Mouse (Mus musculus): ENCODE results near the gene Colgalt1. TPM values are rescaled to one million over a fixed set of nuclear protein-coding genes. Genes with fewer than 3 reads are reported as not detected.

Gene Colgalt1
- total and polyA plus RNA-seq, 2 experiments from 2014 or later: 55.3 to 121 TPM

DNA sequence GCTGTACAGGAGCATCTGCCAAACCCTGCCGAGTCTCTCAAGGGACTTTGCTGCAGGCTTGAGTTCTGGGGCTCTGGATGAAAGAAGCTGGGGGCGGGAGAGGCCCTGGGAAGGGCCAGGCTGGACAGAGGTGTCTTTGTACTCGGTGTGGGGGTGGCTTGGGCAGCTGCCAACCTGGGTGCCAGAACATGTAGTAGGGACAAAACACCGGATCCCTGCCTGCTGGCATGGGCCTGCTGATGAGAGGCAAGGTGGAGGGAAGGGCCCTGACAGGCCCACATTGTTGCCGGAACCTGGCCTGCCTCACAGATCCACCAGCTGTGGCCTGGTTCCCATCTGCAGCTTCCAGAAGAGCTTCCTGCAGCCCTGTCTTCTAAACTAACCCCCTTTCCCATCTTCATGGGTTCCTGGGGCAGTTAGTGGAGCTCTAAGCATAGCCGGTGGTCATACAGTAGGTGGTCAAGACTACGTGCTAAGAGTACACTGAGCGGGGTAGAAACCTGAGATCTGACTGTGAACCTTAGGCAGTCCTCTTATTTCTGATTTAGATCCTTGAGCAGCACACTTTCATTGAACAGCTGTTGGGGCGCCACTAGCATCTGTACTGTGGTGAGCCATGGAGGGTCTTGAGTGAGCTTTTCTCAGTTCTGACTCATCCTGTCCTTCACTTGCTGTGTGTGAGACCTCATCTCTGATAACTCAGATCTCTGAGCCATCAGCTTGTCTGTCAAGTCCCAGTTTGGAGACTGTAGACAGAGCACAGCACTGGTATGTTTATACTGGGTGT lies 37.8 kb upstream of the Colgalt1 start:
- Histone ChIP-seq H3K36me3 (ENCODE audit: insufficient read depth, low read length) (no peaks in the 10 kb centered on the region), H3K4me3 (ENCODE audit: low read length) (no peak overlapping the region), H3K27me3 (ENCODE audit: insufficient read depth, low read length) (no peaks in the 10 kb centered on the region), H3K27ac (peak overlapping the region; percentile 91), H3K4me2 (ENCODE audit: low read depth, low read length) (peak overlapping the region; percentile 68), H3K9me3 (ENCODE audit: low read length) (no peaks in the 10 kb centered on the region), H3K4me1 (ENCODE audit: insufficient read depth, low read length) (peaks cover 10% of the 10 kb centered on the region), H3K9ac (replicated peaks; ENCODE audit: low read length) (0 out of 2 replicates have a peak overlapping the region, but pooled peaks have one; percentile 6)
- TF ChIP-seq CTCF (IDR thresholded peaks at IDR 0.05; ENCODE audit: low read depth): no peak
- DNase-seq (ENCODE audit: low spot score): peak; percentile 88
- WGBS: 46% methylated on average over 9 of the region's 9 CpGs
- peak; percentile 43 for ATAC-seq

DNA sequence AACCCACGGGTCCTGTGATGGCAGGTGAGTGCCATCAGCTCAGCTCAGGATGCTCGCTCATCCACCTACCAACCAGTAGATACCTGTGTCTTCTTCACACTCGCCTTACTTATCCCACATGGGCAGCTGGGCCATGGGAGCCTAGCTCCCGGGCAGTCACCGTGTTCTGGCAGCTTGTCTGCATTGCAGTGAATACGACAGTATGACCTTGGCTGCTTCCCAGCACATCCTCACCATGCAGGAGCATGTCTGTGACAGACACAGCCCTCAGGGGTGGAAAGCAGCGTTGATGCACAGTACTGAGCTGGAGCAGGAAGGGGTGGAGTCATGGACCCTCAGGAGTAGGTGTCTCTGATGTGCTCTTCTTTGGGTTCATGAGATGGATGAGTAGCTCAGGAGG lies 36.4 kb upstream of the Colgalt1 start:
- Histone ChIP-seq H3K4me3 (ENCODE audit: low read length) (no peak overlapping the region), H3K4me2 (ENCODE audit: low read depth, low read length) (no peak overlapping the region), H3K36me3 (ENCODE audit: insufficient read depth, low read length) (no peaks in the 10 kb centered on the region), H3K9ac (replicated peaks; ENCODE audit: low read length) (no peak overlapping the region), H3K27ac (no peak overlapping the region), H3K27me3 (ENCODE audit: insufficient read depth, low read length) (no peaks in the 10 kb centered on the region), H3K9me3 (ENCODE audit: low read length) (no peaks in the 10 kb centered on the region), H3K4me1 (ENCODE audit: insufficient read depth, low read length) (peaks cover 6% of the 10 kb centered on the region)
- 51% methylated on average over 7 of the region's 7 CpGs for WGBS
- DNase-seq (ENCODE audit: low spot score) (no peak), ATAC-seq (no peak)
- no peak for TF ChIP-seq CTCF (IDR thresholded peaks at IDR 0.05; ENCODE audit: low read depth)

- no peak overlapping the region for H3K9ac ChIP-seq (replicated peaks; ENCODE audit: low read length)
- no peak overlapping the region for H3K4me3 ChIP-seq (ENCODE audit: low read length)
- peaks cover 6% of the 10 kb centered on the region for H3K4me1 ChIP-seq (ENCODE audit: insufficient read depth, low read length)
- no peaks in the 10 kb centered on the region for H3K9me3 ChIP-seq (ENCODE audit: low read length)
- H3K27me3 ChIP-seq (ENCODE audit: insufficient read depth, low read length): no peaks in the 10 kb centered on the region
- no peaks in the 10 kb centered on the region for H3K36me3 ChIP-seq (ENCODE audit: insufficient read depth, low read length)
- DNase-seq (ENCODE audit: low spot score): no peak
- H3K4me2 ChIP-seq (ENCODE audit: low read depth, low read length): no peak overlapping the region
- ATAC-seq: no peak
- no peak overlapping the region for H3K27ac ChIP-seq
- 64% methylated on average over 1 of the region's 1 CpGs for WGBS
- no peak for TF ChIP-seq CTCF (IDR thresholded peaks at IDR 0.05; ENCODE audit: low read depth)
Measured at GRCm38 (mm10) chr8:71575020-71575419, 35.8 kb upstream of the Colgalt1 start.

GRCm38 (mm10) chr8:71577856-71578387 lies 32.9 kb upstream of the Colgalt1 start:
- no peak overlapping the region for H3K27ac ChIP-seq
- no peak overlapping the region for H3K9ac ChIP-seq (replicated peaks; ENCODE audit: low read length)
- WGBS: 54% methylated on average over 4 of the region's 4 CpGs
- no peaks in the 10 kb centered on the region; the same call in 1 of the 2 replicates for H3K4me1 ChIP-seq (ENCODE audit: insufficient read depth, low read length)
- no peaks in the 10 kb centered on the region for H3K27me3 ChIP-seq (ENCODE audit: insufficient read depth, low read length)
- no peak for ATAC-seq
- TF ChIP-seq CTCF (IDR thresholded peaks at IDR 0.05; ENCODE audit: low read depth): no peak
- no peak for DNase-seq (ENCODE audit: low spot score)
- peaks cover 8% of the 10 kb centered on the region; the same call in 1 of the 2 replicates for H3K36me3 ChIP-seq (ENCODE audit: insufficient read depth, low read length)
- no peaks in the 10 kb centered on the region for H3K9me3 ChIP-seq (ENCODE audit: low read length)
- H3K4me3 ChIP-seq (ENCODE audit: low read length): no peak overlapping the region
- H3K4me2 ChIP-seq (ENCODE audit: low read depth, low read length): no peak overlapping the region

- TF ChIP-seq CTCF (IDR thresholded peaks at IDR 0.05; ENCODE audit: low read depth): no peak
- no peaks in the 10 kb centered on the region for H3K27me3 ChIP-seq (ENCODE audit: insufficient read depth, low read length)
- H3K27ac ChIP-seq: no peak overlapping the region
- no peaks in the 10 kb centered on the region for H3K9me3 ChIP-seq (ENCODE audit: low read length)
- no peak overlapping the region for H3K4me3 ChIP-seq (ENCODE audit: low read length)
- H3K4me1 ChIP-seq (ENCODE audit: insufficient read depth, low read length): no peaks in the 10 kb centered on the region; the same call in 1 of the 2 replicates
- peaks cover 11% of the 10 kb centered on the region; the same call in 1 of the 2 replicates for H3K36me3 ChIP-seq (ENCODE audit: insufficient read depth, low read length)
- no peak for ATAC-seq
- H3K4me2 ChIP-seq (ENCODE audit: low read depth, low read length): no peak overlapping the region
- no peak for DNase-seq (ENCODE audit: low spot score)
- 67% methylated on average over 1 of the region's 1 CpGs for WGBS
- H3K9ac ChIP-seq (replicated peaks; ENCODE audit: low read length): no peak overlapping the region
Measured at GRCm38 (mm10) chr8:71579009-71579408, 31.8 kb upstream of the Colgalt1 start.

- H3K4me1 ChIP-seq (ENCODE audit: insufficient read depth, low read length): no peaks in the 10 kb centered on the region; the same call in 1 of the 2 replicates
- DNase-seq (ENCODE audit: low spot score): peak; percentile 42
- WGBS: 54% methylated on average over 14 of the region's 14 CpGs
- no peak for ATAC-seq
- no peaks in the 10 kb centered on the region for H3K27me3 ChIP-seq (ENCODE audit: insufficient read depth, low read length)
- no peak overlapping the region for H3K4me3 ChIP-seq (ENCODE audit: low read length)
- TF ChIP-seq CTCF (IDR thresholded peaks at IDR 0.05; ENCODE audit: low read depth): no peak
- no peak overlapping the region for H3K27ac ChIP-seq
- no peak overlapping the region for H3K4me2 ChIP-seq (ENCODE audit: low read depth, low read length)
- 0 out of 2 replicates have a peak overlapping the region, but pooled peaks have one; percentile 4 for H3K9ac ChIP-seq (replicated peaks; ENCODE audit: low read length)
- peaks cover 15% of the 10 kb centered on the region for H3K36me3 ChIP-seq (ENCODE audit: insufficient read depth, low read length)
- H3K9me3 ChIP-seq (ENCODE audit: low read length): no peaks in the 10 kb centered on the region
Measured at GRCm38 (mm10) chr8:71579476-71579875, 31.3 kb upstream of the Colgalt1 start.

Data from hindbrain, postnatal 0 days (tissue).